Mouse (Mus musculus) kidney, postnatal 0 days (tissue): ENCODE data around the gene Enpp1. TPM values are rescaled to one million over a fixed set of nuclear protein-coding genes. Genes with fewer than 3 reads are reported as not detected.
A peak's percentile ranks its signal among the peaks of the same experiment; 100 is the strongest.

Experiments
- ATAC-seq: fragments of 200-750 bp; cut with Nextera tagmentation; replicated peaks from 2 replicates; pipeline ENCODE4 v1.8.0; 2017; ENCODE audit warnings: low read depth, moderate number of reproducible peaks, moderate TSS enrichment, moderate library complexity; ENCODE audit not compliant: low FRiP score
- DNase-seq: peaks from one replicate; pipeline ENCODE4 v3.0.0-alpha.2; 2016; ENCODE audit warnings: low spot score
- H3K27ac ChIP-seq: fragments of 300-500 bp; sonication (generic); 2 replicates; pipeline ENCODE4 v1.5.1; 2014; ENCODE audit warnings: mild to moderate bottlenecking
- H3K27me3 ChIP-seq: fragments of 300-500 bp; sonication (generic); 2 replicates; pipeline ENCODE4 v1.6.1; 2014; ENCODE audit warnings: low read length, mixed read lengths; ENCODE audit not compliant: insufficient read depth
- H3K36me3 ChIP-seq: fragments of 300-500 bp; sonication (generic); 2 replicates; pipeline ENCODE4 v1.6.1; 2014; ENCODE audit warnings: low read length, mixed read lengths; ENCODE audit not compliant: insufficient read depth
- H3K4me1 ChIP-seq: fragments of 300-500 bp; sonication (generic); replicated peaks from 2 replicates; pipeline ENCODE4 v1.6.1; 2014; ENCODE audit warnings: antibody characterized with exemption, low read length, mixed read lengths; ENCODE audit not compliant: insufficient read depth
- H3K4me2 ChIP-seq: fragments of 300-500 bp; sonication (generic); 2 replicates; pipeline ENCODE4 v1.6.1; 2014; ENCODE audit warnings: mild to moderate bottlenecking, low read length, moderate library complexity, mixed read lengths
- H3K4me3 ChIP-seq: fragments of 300-500 bp; sonication (generic); replicated peaks from 2 replicates; pipeline ENCODE4 v1.5.1; 2014; ENCODE audit warnings: low read depth, low read length
- H3K9ac ChIP-seq: fragments of 300-500 bp; sonication (generic); 2 replicates; pipeline ENCODE4 v1.6.1; 2014; ENCODE audit warnings: low read depth, low read length
- H3K9me3 ChIP-seq: fragments of 300-500 bp; sonication (generic); replicated peaks from 2 replicates; pipeline ENCODE4 v1.6.1; 2016; ENCODE audit warnings: low read length, inconsistent platforms, mixed read lengths
- CTCF ChIP-seq: IDR thresholded peaks from 2 replicates; pipeline ENCODE4 v1.5.1; 2016; ENCODE audit warnings: antibody characterized with exemption, low read depth, mild to moderate bottlenecking, moderate library complexity
- WGBS: fragments of 180-500 bp; shearing (Covaris S2); extraction: QIAGEN DNeasy Blood & Tissue Kit; methylation state at CpG from one replicate; pipeline ENCODE4 v1.1.7; 2014; 5-methylcytosine and 5-hydroxymethylcytosine counted together
- polyA plus RNA-seq: library from polyadenylated mRNA; unstranded; fragments of >200 nt; fragmentation: Nextera tagmentation; extraction: Ambion mirVana; gene quantifications from 2 replicates; pipeline ENCODE4 v1.2.1, GENCODE M21; 2015

Gene Enpp1
- polyA plus RNA-seq, 1 experiment from 2014 or later = 7.7 TPM

DNA sequence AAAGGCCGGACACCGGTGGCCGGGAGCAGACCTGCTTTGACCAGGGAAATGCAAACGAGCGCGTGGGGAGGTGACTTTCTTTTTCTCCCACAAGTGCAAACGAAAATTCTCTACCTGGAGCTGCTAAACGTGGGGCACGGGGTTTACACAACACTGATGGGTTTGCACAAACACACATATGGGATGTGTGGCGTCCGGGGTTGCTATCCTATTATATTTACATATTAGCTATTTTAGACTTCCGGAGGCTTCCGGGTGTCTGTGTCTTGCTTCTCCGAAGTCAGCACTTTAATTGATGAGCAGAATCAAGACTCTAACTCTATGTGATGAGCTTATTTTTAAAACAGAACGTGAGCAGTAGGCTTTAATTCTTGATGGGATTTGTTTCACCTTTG is 405 bp upstream of the Enpp1 start:
- 11% methylated on average over 15 of the region's 15 CpGs for WGBS
- Histone ChIP-seq H3K9ac (peak overlapping the region; percentile 64), H3K4me3 (peak overlapping the region; percentile 60), H3K4me2 (peak overlapping the region; percentile 98), H3K27me3 (no peaks in the 10 kb centered on the region), H3K9me3 (no peaks in the 10 kb centered on the region), H3K36me3 (no peaks in the 10 kb centered on the region), H3K27ac (peak overlapping the region; percentile 69; the same call in 1 of the 2 replicates), H3K4me1 (no peaks in the 10 kb centered on the region)
- ATAC-seq (no peak), DNase-seq (no peak)
- TF ChIP-seq CTCF = no peak

DNA sequence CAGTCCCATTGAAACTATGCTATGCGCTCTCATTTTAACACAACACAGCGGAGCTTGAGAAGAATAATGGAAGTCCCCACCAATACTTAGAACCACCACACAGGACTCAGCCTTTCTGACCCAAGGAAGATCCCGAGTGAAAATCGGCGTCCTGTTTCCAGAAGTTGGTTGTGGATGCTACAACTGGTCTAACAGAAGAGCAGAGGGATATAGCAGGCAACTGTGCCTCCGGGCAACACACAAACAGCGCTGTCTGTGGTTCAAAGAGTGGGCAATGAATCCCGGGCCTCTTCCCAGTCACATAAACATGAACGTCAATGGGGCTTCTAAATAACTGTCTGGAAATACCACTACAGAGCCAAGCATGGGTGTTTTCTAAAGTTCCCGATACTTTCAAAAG is 888 bp downstream of the Enpp1 start:
- peak overlapping the region; percentile 60 for H3K4me3 ChIP-seq
- no peaks in the 10 kb centered on the region for H3K9me3 ChIP-seq
- no peaks in the 10 kb centered on the region for H3K36me3 ChIP-seq
- H3K9ac ChIP-seq = peak overlapping the region; percentile 64
- DNase-seq = peak; percentile 21
- H3K4me1 ChIP-seq = no peaks in the 10 kb centered on the region
- no peak for TF ChIP-seq CTCF
- H3K4me2 ChIP-seq = peak overlapping the region; percentile 98
- 16% methylated on average over 10 of the region's 10 CpGs for WGBS
- H3K27ac ChIP-seq = peak overlapping the region; percentile 69; the same call in 1 of the 2 replicates
- no peaks in the 10 kb centered on the region for H3K27me3 ChIP-seq
- ATAC-seq = no peak

DNA sequence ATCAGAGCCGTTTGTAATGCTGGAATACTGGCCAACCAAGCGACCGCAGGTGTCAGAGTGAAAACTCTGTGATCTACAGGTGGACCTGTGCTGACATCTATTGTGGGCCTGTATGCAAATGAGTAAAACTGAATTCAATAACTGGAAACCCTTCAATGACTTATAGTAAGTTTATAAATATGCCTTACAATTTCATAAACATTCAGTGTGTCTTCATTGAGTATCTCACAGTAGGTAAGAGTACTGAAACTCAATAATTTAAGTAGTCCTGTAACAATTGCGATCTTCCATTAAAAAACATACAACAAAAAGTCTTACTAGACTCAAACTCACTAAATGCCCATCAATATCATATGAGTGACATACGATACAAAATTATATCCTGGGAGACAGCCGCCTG is 1.6 kb downstream of the Enpp1 start:
- no peak for DNase-seq
- H3K27ac ChIP-seq = no peak overlapping the region

DNA sequence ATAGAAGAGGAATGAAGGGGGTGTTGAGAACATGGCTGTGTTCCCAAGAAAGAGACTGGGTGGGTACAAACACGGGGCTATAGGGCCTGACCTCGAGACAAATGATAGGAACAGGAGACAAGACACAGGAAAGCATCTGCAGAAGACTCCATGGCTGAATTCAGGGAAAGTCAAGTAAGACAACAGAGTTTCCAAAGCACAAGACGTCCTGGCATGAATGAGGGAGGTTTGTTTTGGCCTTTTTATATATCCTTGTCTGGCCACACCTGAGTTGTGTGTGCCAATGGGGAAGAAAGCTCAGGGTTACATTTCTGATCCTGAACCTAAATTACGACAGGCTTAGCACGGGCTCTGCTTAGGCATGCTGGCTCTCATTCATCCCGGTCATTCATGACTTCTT is 4.2 kb downstream of the Enpp1 start:
- WGBS = 87% methylated on average over 6 of the region's 6 CpGs
- no peak overlapping the region for H3K4me3 ChIP-seq
- H3K27me3 ChIP-seq = no peaks in the 10 kb centered on the region
- H3K36me3 ChIP-seq = no peaks in the 10 kb centered on the region
- no peak overlapping the region for H3K27ac ChIP-seq
- no peak overlapping the region for H3K9ac ChIP-seq
- no peaks in the 10 kb centered on the region for H3K4me1 ChIP-seq
- no peaks in the 10 kb centered on the region for H3K9me3 ChIP-seq
- H3K4me2 ChIP-seq = no peak overlapping the region
- no peak for TF ChIP-seq CTCF
- ATAC-seq (no peak), DNase-seq (no peak)

More for the DNA sequence above, 1.6 kb downstream of the Enpp1 start:
- 96% methylated on average over 6 of the region's 6 CpGs for WGBS
- no peak overlapping the region for H3K4me2 ChIP-seq
- no peak for ATAC-seq
- no peaks in the 10 kb centered on the region for H3K36me3 ChIP-seq
- H3K9me3 ChIP-seq = no peaks in the 10 kb centered on the region
- no peaks in the 10 kb centered on the region for H3K27me3 ChIP-seq
- no peaks in the 10 kb centered on the region for H3K4me1 ChIP-seq
- H3K9ac ChIP-seq = no peak overlapping the region
- no peak overlapping the region for H3K4me3 ChIP-seq
- TF ChIP-seq CTCF = no peak

DNA sequence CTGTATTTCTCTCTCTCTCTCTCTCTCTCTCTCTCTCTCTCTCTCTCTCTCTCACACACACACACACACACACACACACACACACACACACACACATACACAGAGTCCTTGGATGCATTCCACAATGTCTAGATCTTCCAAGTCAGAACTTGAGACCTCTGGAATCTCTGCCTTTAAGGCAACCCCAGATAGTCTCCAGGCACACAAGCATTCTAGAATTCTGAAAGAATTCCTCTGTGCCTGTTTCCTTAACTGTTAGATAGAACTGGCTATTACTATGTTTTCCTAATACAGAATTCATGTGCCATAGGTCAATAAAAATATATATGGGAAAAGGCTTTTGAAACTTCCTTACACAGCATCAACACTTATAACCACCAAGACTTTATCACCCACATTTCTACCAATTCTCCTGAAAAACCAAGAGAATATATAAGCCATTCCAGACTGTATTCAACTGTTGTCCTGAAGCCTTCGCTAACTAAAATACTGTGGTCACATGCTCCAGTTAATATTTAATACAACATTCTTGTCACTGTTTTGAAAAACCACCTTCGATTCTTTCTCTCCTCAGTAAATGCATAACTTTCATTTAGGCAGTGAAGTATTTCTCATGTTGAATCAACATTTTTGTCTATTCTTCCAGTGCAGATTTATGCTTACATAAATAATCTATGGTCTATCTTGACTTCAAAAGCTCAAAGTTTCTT is 5.4 kb downstream of the Enpp1 start:
- no peaks in the 10 kb centered on the region for H3K4me1 ChIP-seq
- no peak overlapping the region for H3K9ac ChIP-seq
- 0 out of 2 replicates have a peak overlapping the region, but pooled peaks have one; percentile 15 for H3K27ac ChIP-seq
- H3K4me2 ChIP-seq = no peak overlapping the region
- DNase-seq (peak; percentile 37), ATAC-seq (no peak)
- 63% methylated on average over 2 of the region's 2 CpGs for WGBS
- no peak for TF ChIP-seq CTCF
- H3K9me3 ChIP-seq = no peaks in the 10 kb centered on the region
- H3K27me3 ChIP-seq = no peaks in the 10 kb centered on the region
- H3K36me3 ChIP-seq = no peaks in the 10 kb centered on the region
- no peak overlapping the region for H3K4me3 ChIP-seq

DNA sequence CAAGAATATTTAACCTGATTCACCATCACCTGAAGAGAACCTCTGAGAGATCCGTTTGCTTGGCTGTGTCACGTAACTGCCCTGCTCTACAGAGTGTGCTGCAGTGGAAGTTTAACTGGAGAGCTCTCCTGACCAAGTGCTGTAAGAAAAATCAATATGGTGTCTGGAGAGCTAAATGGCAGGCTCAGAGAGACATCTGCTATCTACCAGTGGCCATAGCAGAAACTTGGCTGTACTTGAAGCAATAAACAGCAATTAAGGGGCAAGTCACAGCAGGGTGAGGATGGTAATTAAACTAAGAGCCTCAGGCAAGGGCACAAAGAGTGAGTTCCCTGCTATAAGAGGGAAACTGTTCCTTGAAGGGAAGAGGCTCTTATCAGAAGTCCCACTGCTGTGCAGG is 9.3 kb downstream of the Enpp1 start:
- no peak overlapping the region for H3K27ac ChIP-seq
- H3K9me3 ChIP-seq = no peaks in the 10 kb centered on the region
- H3K36me3 ChIP-seq = no peaks in the 10 kb centered on the region
- no peaks in the 10 kb centered on the region for H3K4me1 ChIP-seq
- no peak overlapping the region for H3K4me2 ChIP-seq
- H3K9ac ChIP-seq = no peak overlapping the region
- no peaks in the 10 kb centered on the region for H3K27me3 ChIP-seq
- no peak for ATAC-seq
- DNase-seq = no peak
- H3K4me3 ChIP-seq = no peak overlapping the region
- WGBS = 78% methylated on average over 2 of the region's 2 CpGs
- no peak for TF ChIP-seq CTCF
